Mouse (Mus musculus): ENCODE measurements at regions not wholly inside any gene's neighbourhood (a gene's known extent, or its start where the extent isn't known, plus 50 kb on each side); places are given as distances from the start of the nearest gene placed in this dataset.

DNA sequence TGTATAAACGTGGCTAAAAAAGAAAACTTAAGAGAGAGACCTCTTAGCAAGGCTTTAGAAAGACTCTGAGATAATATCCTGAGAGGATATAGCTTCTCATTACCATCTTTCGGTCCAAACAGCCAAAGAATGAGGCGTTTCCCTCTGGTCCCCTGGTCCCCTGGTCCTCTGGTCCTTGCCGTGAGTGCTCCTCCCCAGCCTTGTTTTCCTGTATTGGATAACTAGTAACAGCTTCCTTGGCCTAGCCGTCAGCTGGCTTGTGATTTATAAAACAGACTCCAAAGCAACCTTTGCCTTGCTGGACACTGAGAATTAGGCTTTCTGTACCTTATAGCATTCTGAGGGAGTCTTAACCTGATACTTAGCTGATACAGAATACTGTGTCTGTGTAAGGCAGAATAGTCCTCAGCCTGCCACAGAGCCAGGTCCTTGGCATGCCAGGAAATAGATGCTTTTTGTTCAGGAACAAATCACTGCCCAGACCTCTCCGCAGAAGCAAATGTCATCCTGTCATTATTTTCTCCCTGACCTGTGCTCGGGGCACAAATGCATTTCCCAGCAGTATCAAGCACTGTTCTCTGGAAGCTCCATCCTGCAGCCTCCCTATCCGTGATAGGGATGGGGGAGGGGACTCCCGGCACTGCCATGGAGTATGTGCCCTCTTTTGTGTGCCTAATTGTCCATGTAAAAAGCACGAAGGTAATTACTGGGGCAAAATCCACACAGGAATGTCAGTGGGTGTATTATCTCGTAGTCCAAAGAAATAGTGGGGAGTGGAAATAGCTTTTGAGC, 500.7 kb upstream of the Adamts9 start:
- Histone ChIP-seq H3K4me3 (ENCODE audit: low read depth, low read length) (no peak overlapping the region), H3K9me3 (ENCODE audit: control insufficient read depth) (no peaks in the 10 kb centered on the region), H3K27me3 (replicated peaks; ENCODE audit: control insufficient read depth, insufficient read depth, low read length) (no peaks in the 10 kb centered on the region), H3K4me1 (replicated peaks; ENCODE audit: control insufficient read depth, insufficient read depth, low read length) (no peaks in the 10 kb centered on the region), H3K36me3 (ENCODE audit: control insufficient read depth, insufficient read depth) (no peaks in the 10 kb centered on the region), H3K9ac (ENCODE audit: low read depth, low read length) (no peak overlapping the region), H3K27ac (ENCODE audit: low read depth, low read length) (no peak overlapping the region), H3K4me2 (replicated peaks; ENCODE audit: low read depth) (no peak overlapping the region)
- TF ChIP-seq CTCF (IDR thresholded peaks at IDR 0.05; ENCODE audit: low read depth), result no peak
- no peak for ATAC-seq
- WGBS, result 57% methylated on average over 11 of the region's 11 CpGs

DNA sequence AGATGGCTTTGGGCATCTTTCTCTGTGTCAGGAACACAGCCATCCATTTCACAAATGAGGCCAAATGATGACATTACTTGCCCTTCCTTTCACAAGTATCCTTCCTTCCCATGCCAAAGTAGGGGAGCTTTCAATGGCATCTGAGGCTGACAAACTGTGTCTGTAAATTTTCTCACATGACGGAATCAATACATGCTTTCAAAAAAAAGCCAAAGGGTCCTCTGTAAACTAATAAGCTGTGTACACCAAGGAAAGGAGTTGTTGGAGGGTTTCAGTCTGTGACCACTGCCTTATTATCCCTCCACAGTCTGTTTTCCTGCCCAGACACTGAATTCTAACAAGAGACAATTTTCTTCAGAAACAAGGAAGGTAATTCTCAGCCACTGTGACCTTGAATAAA, 490.2 kb upstream of the Adamts9 start:
- no peak for TF ChIP-seq CTCF (IDR thresholded peaks at IDR 0.05; ENCODE audit: low read depth)
- no peaks in the 10 kb centered on the region for H3K36me3 ChIP-seq (ENCODE audit: control insufficient read depth, insufficient read depth)
- no peak overlapping the region for H3K4me3 ChIP-seq (ENCODE audit: low read depth, low read length)
- no peak overlapping the region for H3K27ac ChIP-seq (ENCODE audit: low read depth, low read length)
- no peak for ATAC-seq
- H3K27me3 ChIP-seq (replicated peaks; ENCODE audit: control insufficient read depth, insufficient read depth, low read length), result no peaks in the 10 kb centered on the region
- WGBS, result 78% methylated on average over 1 of the region's 1 CpGs
- H3K4me1 ChIP-seq (replicated peaks; ENCODE audit: control insufficient read depth, insufficient read depth, low read length), result no peaks in the 10 kb centered on the region
- no peaks in the 10 kb centered on the region for H3K9me3 ChIP-seq (ENCODE audit: control insufficient read depth)
- H3K4me2 ChIP-seq (replicated peaks; ENCODE audit: low read depth), result no peak overlapping the region
- no peak overlapping the region for H3K9ac ChIP-seq (ENCODE audit: low read depth, low read length)

DNA sequence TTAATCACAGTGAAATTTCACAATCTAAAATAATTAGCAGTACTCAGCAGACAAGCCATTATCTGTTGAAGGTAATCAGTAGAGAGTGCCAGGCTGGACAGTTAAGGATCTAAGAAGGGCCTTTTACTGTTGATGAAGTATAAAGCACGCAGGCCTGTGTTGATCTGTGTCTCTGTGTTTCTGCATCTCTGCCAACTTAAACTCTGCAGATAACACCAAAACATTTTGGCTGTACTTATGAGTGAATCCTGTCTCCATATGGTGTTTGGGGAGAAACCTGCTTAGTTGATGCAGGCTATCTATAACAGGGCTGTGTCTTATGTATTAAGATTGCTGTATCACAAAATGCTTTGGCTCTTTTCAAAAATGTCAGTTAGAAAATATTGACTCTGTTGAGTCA, 482.8 kb upstream of the Adamts9 start:
- Histone ChIP-seq H3K27me3 (replicated peaks; ENCODE audit: control insufficient read depth, insufficient read depth, low read length) (no peaks in the 10 kb centered on the region), H3K27ac (ENCODE audit: low read depth, low read length) (no peak overlapping the region), H3K4me3 (ENCODE audit: low read depth, low read length) (no peak overlapping the region), H3K36me3 (ENCODE audit: control insufficient read depth, insufficient read depth) (no peaks in the 10 kb centered on the region), H3K4me1 (replicated peaks; ENCODE audit: control insufficient read depth, insufficient read depth, low read length) (no peaks in the 10 kb centered on the region), H3K9ac (ENCODE audit: low read depth, low read length) (no peak overlapping the region), H3K9me3 (ENCODE audit: control insufficient read depth) (no peaks in the 10 kb centered on the region), H3K4me2 (replicated peaks; ENCODE audit: low read depth) (no peak overlapping the region)
- TF ChIP-seq CTCF (IDR thresholded peaks at IDR 0.05; ENCODE audit: low read depth), result no peak
- 82% methylated on average over 1 of the region's 1 CpGs for WGBS
- no peak for ATAC-seq

DNA sequence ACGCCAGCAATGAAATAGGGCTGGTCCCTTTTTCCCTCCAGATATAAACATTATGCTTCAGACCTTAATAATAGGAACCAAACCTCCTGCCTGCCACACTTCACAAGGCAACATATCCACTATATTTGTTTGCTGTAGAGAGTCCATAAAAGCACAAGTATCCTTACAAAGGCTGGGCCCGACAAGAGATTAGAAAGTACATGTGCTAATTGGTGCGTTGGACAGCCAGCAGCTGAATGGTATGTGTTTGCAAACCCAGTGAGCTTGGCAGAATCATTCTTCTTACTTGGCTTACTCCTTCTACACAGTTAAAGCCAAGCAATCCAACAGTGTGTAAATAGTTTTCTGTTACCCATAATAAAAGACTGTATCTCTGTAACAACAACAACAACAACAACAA, 479.6 kb upstream of the Adamts9 start:
- 44% methylated on average over 3 of the region's 3 CpGs for WGBS
- no peak overlapping the region for H3K4me3 ChIP-seq (ENCODE audit: low read depth, low read length)
- no peaks in the 10 kb centered on the region for H3K4me1 ChIP-seq (replicated peaks; ENCODE audit: control insufficient read depth, insufficient read depth, low read length)
- H3K4me2 ChIP-seq (replicated peaks; ENCODE audit: low read depth), result no peak overlapping the region
- H3K9me3 ChIP-seq (ENCODE audit: control insufficient read depth), result no peaks in the 10 kb centered on the region
- TF ChIP-seq CTCF (IDR thresholded peaks at IDR 0.05; ENCODE audit: low read depth), result no peak
- no peak overlapping the region for H3K9ac ChIP-seq (ENCODE audit: low read depth, low read length)
- no peak for ATAC-seq
- H3K36me3 ChIP-seq (ENCODE audit: control insufficient read depth, insufficient read depth), result no peaks in the 10 kb centered on the region
- no peak overlapping the region for H3K27ac ChIP-seq (ENCODE audit: low read depth, low read length)
- H3K27me3 ChIP-seq (replicated peaks; ENCODE audit: control insufficient read depth, insufficient read depth, low read length), result no peaks in the 10 kb centered on the region

DNA sequence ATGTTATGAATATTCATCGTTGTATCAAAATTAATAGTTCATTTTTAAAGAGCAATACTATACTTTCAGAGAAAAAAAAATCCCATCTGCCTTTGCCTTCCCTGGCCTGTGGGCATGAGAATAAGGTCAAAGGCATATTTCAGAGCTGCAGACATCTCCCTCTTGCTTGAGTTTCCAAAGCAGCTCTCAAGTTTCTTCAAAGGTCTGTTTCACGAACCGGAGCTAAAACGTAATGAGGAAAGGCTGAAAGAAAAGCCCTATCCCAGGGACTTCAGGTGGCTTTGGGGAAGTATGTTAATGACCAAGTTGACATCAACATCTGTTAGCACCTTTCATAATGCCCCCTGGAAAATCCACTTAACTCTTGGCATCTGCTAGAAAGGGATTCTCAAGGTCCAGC, 479.0 kb upstream of the Adamts9 start:
- Histone ChIP-seq H3K27ac (ENCODE audit: low read depth, low read length) (no peak overlapping the region), H3K4me3 (ENCODE audit: low read depth, low read length) (no peak overlapping the region), H3K9ac (ENCODE audit: low read depth, low read length) (no peak overlapping the region), H3K27me3 (replicated peaks; ENCODE audit: control insufficient read depth, insufficient read depth, low read length) (no peaks in the 10 kb centered on the region), H3K36me3 (ENCODE audit: control insufficient read depth, insufficient read depth) (no peaks in the 10 kb centered on the region), H3K4me2 (replicated peaks; ENCODE audit: low read depth) (no peak overlapping the region), H3K9me3 (ENCODE audit: control insufficient read depth) (no peaks in the 10 kb centered on the region), H3K4me1 (replicated peaks; ENCODE audit: control insufficient read depth, insufficient read depth, low read length) (no peaks in the 10 kb centered on the region)
- no peak for TF ChIP-seq CTCF (IDR thresholded peaks at IDR 0.05; ENCODE audit: low read depth)
- ATAC-seq, result no peak
- 72% methylated on average over 4 of the region's 4 CpGs for WGBS

DNA sequence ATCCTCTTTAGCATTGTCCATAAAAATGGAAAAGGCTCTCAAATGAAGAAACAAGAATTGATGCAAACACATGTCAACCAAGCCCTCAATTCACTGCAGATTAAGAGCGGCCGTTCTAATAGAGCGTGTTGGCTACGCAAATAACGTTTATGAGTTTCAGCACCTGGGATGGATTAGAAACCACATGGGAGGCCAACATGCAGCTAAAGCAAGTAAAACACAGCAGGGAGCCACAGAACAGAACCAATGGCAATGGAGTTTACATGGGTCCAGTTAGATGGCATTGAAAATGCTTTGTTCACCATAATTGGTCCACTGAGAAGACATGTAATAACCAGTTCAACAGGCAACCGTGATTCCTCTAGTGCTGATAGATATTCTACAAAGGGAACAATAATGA, 474.3 kb upstream of the Adamts9 start:
- Histone ChIP-seq H3K9me3 (ENCODE audit: control insufficient read depth) (no peaks in the 10 kb centered on the region), H3K36me3 (ENCODE audit: control insufficient read depth, insufficient read depth) (no peaks in the 10 kb centered on the region), H3K27ac (ENCODE audit: low read depth, low read length) (no peak overlapping the region), H3K4me2 (replicated peaks; ENCODE audit: low read depth) (no peak overlapping the region), H3K27me3 (replicated peaks; ENCODE audit: control insufficient read depth, insufficient read depth, low read length) (no peaks in the 10 kb centered on the region), H3K9ac (ENCODE audit: low read depth, low read length) (no peak overlapping the region), H3K4me3 (ENCODE audit: low read depth, low read length) (no peak overlapping the region), H3K4me1 (replicated peaks; ENCODE audit: control insufficient read depth, insufficient read depth, low read length) (no peaks in the 10 kb centered on the region)
- no peak for TF ChIP-seq CTCF (IDR thresholded peaks at IDR 0.05; ENCODE audit: low read depth)
- 81% methylated on average over 6 of the region's 6 CpGs for WGBS
- no peak for ATAC-seq

All from intestine, postnatal 0 days (tissue).